Mouse (Mus musculus) T-helper 17 cell (primary cell): ENCODE results near the gene Cby1.

Experiments
- in situ Hi-C, 2 experiments: fragments of 300-600 bp; cut with MboI, MseI; formaldehyde crosslinking; loops; 1 replicate in 1 of 2; 2 replicates in 1 of 2; pipeline ENCODE4 v1.15.1; 2025; ENCODE audit warnings: high pct_unique_total_duplicates in 2 of 2

Gene Cby1

DNA sequence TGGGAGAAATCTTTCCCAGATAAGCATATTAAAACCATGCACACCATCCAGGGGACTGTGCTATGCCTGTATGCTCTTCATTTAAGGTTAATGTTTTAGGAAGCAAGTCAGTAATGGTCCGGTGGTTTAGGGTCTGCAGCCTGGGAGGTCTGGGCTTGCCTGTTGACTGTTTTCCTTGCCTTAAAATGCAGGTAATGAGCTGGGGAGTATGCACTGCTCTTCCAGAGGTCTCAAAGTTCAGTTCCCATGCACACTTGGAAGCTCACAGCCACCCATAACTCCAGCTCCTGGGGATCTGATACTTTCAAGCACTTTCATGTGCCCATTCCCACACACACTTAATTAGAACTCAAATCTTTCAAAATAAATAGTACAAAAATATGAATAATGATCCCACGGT, 37.5 kb downstream of the Cby1 start:
- in situ Hi-C loops = loop anchor here (5.0 to 25.0 kb wide), 3 partner anchors 381 to 1884 kb away; partner anchors contain the start of genes Eif3d (in 1 of the 2) and Foxred2 (in 1 of the 2)

DNA sequence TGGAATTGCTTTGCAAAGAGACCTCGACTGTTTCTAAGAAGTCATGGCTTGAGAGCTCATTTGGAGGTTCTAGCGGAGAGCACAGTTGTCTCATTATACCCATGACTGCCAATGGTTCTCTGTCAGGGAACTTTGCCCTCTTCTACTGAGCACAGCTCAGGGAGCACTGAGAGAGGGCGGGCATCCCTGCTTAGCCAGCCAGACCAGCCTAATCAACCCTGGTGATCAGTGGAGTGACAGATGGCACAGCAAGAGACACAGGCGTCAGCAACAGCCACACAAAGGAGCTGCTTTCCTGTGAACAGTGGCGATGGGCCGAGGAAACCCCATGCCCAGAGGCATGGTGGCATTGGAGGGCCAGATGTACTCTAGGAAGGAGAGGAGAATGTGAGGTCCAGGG, 38.0 kb downstream of the Cby1 start:
- in situ Hi-C loops = loop anchor here (5.0 to 25.0 kb wide), 3 partner anchors 380 to 1885 kb away; partner anchors contain the start of genes Eif3d (in 1 of the 2) and Foxred2 (in 1 of the 2)

DNA sequence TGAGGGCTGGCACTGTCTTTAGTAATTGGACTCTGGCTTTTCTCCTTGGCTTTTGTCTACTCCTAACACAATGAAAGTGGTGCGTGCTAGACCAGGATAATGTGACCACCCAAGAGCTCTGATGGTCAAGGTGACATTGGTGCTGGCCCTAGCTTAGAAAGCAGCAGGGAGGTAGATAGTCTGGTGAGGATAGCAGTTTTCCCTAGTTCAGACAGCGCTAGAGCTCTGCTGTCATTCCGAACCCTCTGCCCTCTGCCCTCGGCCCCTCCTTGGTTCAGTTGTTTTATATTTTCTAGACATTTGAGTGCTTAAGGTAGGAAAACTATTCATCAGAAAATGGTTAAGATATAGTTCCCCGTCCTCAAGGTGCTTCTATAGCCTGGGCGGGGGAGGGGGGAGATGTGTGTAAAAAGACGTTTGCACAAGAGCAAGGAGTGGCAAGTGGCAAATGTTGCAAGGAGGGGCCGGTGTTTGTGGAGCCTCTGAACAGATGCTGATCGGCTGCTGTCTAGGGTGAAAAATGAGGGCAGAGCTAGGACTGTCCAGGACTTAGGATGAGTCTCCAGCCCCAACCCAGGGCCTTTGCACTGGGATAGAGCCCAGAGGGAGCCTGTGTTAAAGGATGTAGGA, 38.7 kb downstream of the Cby1 start:
- in situ Hi-C loops = loop anchor here (5.0 to 25.0 kb wide), 3 partner anchors 380 to 1885 kb away; partner anchors contain the start of genes Eif3d (in 1 of the 2) and Foxred2 (in 1 of the 2)

DNA sequence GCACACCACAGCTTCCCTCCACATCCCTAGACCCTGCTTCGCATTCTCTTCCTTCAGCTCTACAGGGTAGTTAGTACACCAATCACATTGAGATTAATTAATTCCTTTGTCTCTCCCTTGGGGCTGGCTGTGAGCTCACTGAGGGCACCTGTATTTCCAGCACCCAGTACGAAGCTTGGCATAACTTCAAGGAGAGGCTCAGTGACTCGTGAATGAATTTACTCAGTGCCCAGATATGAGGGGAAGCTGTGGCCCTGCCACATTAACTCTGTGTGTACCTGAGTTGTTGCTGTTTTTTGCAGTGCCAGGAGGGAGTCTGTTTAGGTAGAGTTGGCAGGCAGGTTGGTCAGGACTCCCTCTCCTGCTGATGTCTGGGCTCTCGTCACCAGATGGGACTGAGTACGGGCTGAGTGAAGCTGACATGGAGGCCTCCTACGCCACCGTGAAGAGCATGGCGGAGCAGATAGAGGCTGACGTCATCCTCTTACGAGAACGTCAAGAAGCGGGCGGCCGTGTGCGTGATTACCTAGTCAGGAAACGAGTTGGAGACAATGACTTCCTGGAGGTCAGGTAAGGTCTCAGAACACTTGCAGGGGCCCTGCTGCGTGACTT, 47.7 kb downstream of the Cby1 start:
- in situ Hi-C loops = no loop called here

DNA sequence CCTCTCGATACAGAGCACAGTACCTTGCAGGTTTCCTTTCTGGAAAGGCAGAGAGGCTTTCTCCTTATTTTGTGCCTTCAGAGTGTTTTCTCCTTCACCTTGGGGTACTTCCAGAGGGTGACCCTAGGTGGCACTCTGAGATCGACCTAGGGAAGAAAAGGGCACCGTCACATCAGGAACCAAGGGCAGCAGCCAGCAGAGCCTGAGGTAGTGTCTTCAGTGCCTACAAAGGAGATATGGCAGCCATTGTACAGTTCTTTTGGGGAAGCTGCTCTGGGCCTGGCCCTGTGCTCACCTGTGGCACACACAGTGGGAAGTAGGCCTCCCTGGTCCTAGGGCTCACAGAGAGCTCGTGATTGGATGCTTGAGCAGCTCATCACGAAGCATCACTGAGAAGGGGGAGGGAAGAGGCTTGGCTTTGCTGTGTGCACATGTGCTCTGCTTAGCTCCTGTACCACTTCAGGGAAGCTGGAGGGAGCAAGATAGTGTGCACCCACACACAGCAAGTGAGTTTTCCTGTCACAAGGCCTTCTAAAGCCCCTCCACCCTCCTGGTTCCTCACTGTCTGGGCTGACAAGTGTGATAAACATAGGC, 49.3 kb downstream of the Cby1 start:
- in situ Hi-C loops = no loop called here

DNA sequence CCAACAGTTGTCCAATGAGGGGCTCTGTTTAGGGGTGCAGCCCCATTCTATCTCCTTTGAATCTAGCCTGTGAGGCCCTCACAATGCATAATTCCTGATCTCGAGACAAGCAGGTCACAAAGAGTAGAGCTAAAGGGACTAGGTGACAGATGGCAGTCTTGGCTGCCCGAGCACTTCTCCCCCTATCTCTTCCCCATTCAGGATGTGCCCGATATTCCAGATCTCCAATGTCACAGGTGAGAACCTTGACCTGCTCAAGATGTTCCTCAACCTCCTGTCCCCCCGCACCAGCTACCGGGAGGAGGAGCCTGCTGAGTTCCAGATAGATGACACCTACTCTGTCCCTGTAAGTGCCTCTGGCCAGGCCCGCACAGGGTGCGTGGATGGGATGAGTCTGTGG, 56.6 kb downstream of the Cby1 start:
- in situ Hi-C loops = no loop called here

DNA sequence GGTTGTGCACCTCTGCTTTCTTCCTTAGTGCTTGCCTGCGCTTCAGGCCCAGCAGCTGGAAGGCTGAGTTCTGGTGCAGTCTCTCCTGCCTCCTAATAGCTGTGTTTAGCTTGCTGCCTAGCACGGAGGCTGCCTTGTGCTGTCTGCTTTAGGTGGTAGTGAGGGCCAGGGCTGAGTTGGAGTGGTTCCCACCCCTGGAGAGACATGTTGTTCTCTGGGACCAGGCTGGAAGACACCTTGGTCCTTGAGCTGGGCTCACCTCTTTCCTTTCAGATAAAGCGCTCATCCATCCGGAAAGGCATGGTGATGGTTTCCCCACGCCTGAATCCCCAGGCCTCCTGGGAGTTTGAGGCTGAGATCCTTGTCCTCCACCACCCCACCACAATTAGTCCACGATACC, 57.7 kb downstream of the Cby1 start:
- in situ Hi-C loops = no loop called here
